Mouse (Mus musculus): Measurements from ENCODE around the gene Hspa1b.
"Not testable (repeated sequence)": the region's sequence is repeated elsewhere in the genome, so short reads cannot be mapped to it uniquely, and the experiment has no call there.

GRCm38 (mm10) chr17:34969822-34970221 is 10.8 kb upstream of the Hspa1b start, which contains the start of gene Gm20481:
- not testable (repeated sequence) for TF ChIP-seq BHLHE40 (IDR thresholded peaks at IDR 0.05; ENCODE audit: low read depth, low read length); RCOR1 (conservative IDR thresholded peaks at IDR 0.05; ENCODE audit: low read depth, low read length); POLR2AphosphoS2 (IDR thresholded peaks at IDR 0.05; ENCODE audit: low read depth, low read length); USF1 (IDR thresholded peaks at IDR 0.05; ENCODE audit: low read depth, low read length); EP300 (IDR thresholded peaks at IDR 0.05; ENCODE audit: low read length); CTCF (conservative IDR thresholded peaks at IDR 0.05 in 1 of 2, IDR thresholded peaks at IDR 0.05 in 1 of 2; ENCODE audit: low read depth in 2 of 2, low read length in 2 of 2); ELF1 (IDR thresholded peaks at IDR 0.05; ENCODE audit: low read depth, low read length); POLR2A (IDR thresholded peaks at IDR 0.05; ENCODE audit: low read depth, low read length)
